In genomic region chr2:166039681-166040080, GRCm38 (mm10) we compare ENCODE assay signal across 20 mouse cellular contexts.
"Had no signal": no experiment of that assay in that cellular context is flagged by ENCODE, and none has a peak within 500 bp of the region (broad histone marks: within the 10 kb centered on the region; RNA-seq: fewer than 3 reads in every experiment).

No protein-coding gene starts in this region.

- H3K4me2 ChIP-seq: intestine, embryonic 15.5 days; liver, embryonic 11.5 days; liver, embryonic 15.5 days; lung, embryonic 15.5 days; midbrain, embryonic 13.5 days; neural tube, embryonic 13.5 days had no signal

- H3K9me3 ChIP-seq: intestine, embryonic 15.5 days; liver, embryonic 15.5 days; lung, embryonic 15.5 days; megakaryocyte, embryonic 14.5 days; midbrain, embryonic 10.5 days; midbrain, embryonic 13.5 days; neural tube, embryonic 13.5 days had no signal

- DNase-seq: layer of hippocampus, postnatal 36 days; lung, adult 18-20 months; lung, postnatal 10 days; lung, postnatal 36 days; retina, postnatal 1 day; right cerebral cortex, postnatal 25 days; spleen, adult 18-20 months; thymus, adult 18-20 months; thymus, postnatal 36 days had no signal

- H3K9ac ChIP-seq: intestine, embryonic 15.5 days; liver, embryonic 15.5 days; lung, embryonic 15.5 days; midbrain, embryonic 13.5 days; neural tube, embryonic 13.5 days had no signal

- H3K27me3 ChIP-seq: intestine, embryonic 15.5 days; liver, embryonic 15.5 days; lung, embryonic 15.5 days; megakaryocyte, embryonic 14.5 days; midbrain, embryonic 13.5 days; neural tube, embryonic 13.5 days had no signal

- H3K27ac ChIP-seq: intestine, embryonic 15.5 days; left cerebral cortex, adult 2 months; liver, embryonic 15.5 days; lung, embryonic 15.5 days; midbrain, embryonic 10.5 days; midbrain, embryonic 13.5 days; neural tube, embryonic 13.5 days had no signal

- ATAC-seq: intestine, embryonic 15.5 days; midbrain, embryonic 13.5 days; midbrain, embryonic 16.5 days had no signal

- H3K4me3 ChIP-seq: intestine, embryonic 15.5 days; left cerebral cortex, adult 2 months; liver, embryonic 15.5 days; lung, embryonic 15.5 days; megakaryocyte, embryonic 14.5 days; midbrain, embryonic 10.5 days; midbrain, embryonic 13.5 days; myocyte; neural tube, embryonic 13.5 days had no signal

- H3K36me3 ChIP-seq: intestine, embryonic 15.5 days; liver, embryonic 15.5 days; midbrain, embryonic 13.5 days; neural tube, embryonic 13.5 days had no signal
